Mouse (Mus musculus): ENCODE data around the gene Lamc3.

Gene Lamc3

DNA sequence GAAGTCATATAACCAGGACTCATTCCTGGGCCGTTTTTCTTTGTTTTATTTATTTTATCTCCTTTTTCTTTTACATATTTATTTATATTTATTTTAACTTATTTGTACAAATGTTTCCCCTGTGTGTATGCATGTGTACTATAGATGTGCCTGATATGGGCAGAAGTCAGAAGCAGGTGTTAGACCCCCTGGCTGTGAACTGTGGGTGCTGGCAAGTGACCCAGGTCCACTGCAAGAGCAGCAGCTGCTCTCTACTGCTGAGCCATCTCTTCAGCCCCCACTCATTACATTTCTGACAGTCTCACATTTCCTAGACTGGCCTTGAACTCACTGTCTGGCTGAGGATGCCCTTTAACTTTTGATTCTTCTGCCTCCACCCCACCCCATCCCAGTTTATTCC, 51.2 kb downstream of the Lamc3 start:
- DNase-seq: no peak

DNA sequence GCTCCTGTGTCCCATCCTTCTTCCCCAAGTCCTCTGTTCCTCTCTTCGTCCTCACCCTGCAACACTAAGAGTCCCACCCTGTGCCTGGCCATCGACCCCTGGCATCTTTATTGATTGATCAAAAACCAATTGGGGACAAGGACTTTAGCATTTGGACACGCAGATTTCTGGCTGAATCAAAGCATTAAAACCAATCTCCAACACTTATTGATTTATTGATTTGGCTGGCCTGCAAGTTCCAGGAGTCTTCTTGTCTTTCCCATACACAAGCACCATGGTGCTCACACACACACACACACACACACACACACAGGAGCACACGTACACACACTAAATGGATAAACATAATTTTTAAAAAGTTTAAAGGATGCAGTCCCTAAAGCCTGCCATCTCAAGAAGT, 55.9 kb downstream of the Lamc3 start:
- DNase-seq: no peak

DNA sequence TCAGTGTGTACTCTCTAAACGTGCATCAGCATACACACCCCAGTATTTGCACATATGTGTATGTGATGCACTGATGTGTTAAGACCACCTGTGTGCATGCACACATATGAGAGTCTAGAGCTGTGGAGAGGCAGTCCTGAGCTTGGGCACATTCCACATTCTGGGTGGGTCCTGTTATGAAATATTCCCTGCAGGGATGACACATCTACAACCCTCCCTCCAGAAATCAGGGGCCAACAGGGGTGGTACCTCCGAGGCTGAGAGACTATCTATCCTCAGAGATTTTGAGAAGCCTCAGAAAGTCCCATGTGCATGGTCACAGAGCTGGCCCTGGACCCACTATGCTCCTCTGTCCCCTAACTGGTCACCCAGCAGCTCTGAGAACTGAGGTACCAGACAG, 58.5 kb downstream of the Lamc3 start:
- DNase-seq: no peak

DNA sequence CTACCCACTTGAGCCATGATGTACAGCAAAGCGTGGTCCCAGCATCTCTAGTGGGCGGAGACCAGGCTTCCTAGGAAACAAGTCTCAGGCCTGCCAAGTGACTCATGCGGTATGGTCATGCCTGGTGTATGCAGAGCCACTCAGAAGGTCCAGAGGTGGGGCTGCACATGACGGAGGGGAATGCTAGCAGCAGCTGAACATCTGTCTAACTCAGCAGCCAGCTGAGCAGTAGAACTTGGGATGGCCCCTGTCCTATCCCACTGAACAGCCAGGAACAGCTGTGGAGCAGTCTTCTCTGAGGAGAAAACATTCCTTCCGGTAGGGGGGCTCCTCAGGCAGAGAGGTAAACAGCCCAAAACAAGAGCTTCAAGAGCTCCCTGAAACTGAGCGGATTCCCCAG, 61.3 kb downstream of the Lamc3 start:
- DNase-seq: no peak

DNA sequence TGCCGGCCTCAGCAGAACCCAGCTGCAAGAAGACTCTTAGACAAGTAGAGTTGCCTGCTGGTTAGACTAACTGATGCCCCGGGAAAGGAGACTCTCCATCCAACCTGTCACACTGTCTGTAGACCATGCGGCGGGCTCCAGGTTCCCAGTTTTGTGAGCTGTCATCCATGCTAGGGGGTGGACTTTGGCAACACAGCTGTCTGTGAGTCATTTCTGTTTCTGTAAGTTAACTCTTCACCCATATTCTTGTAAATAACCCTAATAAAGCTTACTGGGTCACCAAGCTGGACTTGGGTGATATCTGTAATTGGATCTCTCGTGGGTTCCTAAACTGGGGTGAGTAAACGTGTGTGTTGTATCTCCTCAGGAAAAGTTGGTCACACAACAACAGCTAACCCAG, 61.7 kb downstream of the Lamc3 start:
- no peak for DNase-seq

GRCm38 (mm10) chr2:31950058-31950871, 63.2 kb downstream of the Lamc3 start, which contains the start of gene Aif1l:
Aif1l (plus strand) TSS chr2:31950139.
- peak in 1 of 2 experiments; percentile 16 for DNase-seq

DNA sequence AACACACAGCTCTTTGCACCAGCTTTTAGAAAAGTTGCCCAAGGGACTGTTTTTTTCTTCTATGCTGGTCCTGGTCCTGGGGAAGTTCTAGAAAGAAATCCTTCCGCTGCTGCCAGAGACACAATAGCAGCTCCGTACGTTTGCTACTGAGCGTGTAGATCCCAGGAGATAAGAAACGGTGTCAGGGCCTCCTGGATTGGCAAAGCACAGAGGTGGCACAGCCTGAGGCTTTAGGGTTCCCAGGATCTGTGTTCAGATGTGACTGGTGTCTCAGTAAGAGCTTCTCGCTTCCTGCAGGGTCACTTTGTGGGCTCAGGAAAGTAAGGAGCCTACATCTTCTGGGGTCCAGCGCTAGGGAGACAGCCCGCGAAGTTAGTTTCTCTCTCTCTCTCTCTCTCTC, 63.9 kb downstream of the Lamc3 start:
- DNase-seq: no peak

DNA sequence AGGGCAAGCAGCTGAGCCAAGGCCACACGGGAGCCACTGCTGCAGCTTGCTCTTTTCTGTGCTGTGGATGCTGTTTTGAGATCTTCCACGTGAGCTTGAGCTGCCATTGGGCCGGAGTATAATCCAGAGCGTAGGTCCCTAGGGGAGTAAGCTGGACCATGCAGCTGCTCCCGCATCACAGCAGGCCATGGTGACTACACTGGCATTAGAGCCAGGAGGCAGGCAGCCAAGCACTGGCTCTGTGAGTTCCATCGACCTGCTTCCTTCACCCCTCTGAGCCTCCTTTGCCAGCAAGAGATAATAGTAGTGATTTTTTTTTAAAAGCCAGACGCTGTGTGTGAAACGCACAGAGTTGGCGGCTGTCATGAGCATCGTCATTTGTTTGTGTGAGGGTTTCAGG, 65.1 kb downstream of the Lamc3 start:
- DNase-seq: no peak

DNA sequence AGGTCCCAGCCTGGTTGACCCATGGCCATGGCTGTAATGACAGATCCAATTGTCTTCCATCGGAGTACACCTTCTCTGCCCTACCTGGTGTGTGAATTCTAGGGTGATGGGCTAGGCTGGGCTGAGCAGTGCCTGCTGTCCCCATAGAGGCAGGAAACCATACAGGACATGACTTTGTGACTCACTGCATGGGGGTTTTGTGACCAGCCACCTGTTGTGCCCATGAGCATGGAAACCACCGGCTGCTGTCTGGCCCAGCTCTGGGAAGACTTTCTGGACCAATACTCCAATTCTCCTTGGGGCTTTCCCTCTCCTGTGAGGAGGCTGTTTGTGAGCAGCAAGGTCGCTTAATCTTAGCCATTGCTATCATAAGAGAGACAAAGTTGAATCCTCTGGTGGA, 65.6 kb downstream of the Lamc3 start:
- no peak for DNase-seq

GRCm38 (mm10) chr2:31953687-31954086, 66.6 kb downstream of the Lamc3 start:
- no peak for DNase-seq

DNA sequence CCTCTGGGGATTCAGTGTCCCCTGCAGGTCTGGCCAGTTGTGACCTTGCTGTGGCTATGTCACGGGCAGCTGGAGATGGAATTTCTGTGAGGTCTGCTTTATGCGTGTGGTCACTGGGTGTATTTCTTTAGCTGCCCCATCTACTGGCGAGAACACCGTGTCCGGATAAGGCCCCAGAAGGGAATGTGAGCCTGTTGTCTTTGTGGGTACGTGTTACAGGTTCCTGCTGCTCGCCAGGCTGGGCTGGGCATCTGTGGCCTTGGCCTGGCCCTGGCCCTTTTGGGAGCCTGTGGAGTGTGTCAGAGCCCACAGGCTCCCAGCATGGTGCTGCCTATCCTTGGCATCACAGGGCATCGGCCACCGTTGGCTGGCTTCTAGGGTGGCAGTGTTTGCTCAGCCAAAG, 67.7 kb downstream of the Lamc3 start:
- peak; percentile 39 to 40 for DNase-seq

DNA sequence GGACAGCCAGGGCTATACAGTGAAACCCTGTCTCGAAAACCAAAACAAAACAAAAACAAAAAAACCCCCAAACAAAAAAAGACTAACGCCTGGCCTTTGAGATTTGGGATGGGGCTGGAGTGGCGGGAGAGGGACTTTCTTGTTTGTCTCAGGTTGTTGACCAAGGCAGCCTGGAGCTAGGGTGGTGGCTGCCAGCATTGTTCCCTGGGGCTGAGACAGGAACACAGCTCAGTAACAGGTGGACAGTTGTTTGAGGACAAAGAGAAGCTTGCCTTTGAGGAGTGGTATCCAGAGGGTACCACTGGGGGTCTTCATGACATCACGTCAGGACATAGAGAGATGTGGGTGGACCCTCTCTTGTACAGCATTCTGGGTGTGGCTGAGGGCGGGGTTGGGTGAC, 68.6 kb downstream of the Lamc3 start:
- DNase-seq: no peak

DNA sequence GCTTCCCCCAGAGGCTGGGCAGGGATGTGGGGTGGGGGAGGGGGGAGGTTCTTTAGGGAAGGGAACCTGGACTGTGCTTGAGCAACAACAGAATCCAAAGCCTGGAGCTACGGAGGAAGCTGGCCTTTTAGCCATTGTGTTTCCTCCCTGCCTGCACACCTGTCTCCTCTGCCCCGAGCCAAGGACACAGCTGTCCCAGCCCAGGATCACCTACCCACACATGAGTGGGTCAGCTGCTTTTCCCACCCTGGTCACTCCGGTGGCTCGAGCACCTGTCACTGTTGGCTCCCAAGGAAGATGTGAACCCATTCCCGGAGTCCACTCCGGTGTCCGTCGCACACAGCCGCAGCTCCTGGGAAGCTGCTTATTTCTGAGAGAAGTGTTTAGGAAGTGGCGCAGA, 70.1 kb downstream of the Lamc3 start:
- no peak for DNase-seq

GRCm38 (mm10) chr2:31960986-31961385, 73.9 kb downstream of the Lamc3 start:
- no peak for DNase-seq

DNA sequence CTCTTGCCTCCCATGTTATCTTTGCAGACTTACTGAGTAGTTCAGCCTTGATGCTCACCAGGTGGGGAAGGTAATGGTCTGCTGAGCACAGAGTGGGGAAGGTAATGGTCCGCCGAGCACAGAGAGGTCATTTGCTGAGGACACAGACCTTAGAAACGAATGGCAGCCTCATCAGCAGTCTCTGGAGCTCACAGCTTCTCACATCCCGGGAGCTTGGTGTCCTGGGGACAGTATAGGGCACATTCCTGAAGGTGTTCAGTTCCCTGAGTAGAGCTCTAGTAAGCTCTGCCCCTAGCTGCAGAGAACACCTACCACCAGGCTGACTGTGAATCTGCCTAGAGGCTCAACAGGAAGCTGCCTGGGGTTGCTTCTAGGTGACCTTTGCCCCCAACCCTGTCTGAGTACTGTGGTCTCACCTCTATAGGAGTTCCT, 74.7 kb downstream of the Lamc3 start:
- no peak for DNase-seq

GRCm38 (mm10) chr2:31962501-31963224, 75.6 kb downstream of the Lamc3 start:
- peak; percentile 52 to 56 for DNase-seq

GRCm38 (mm10) chr2:31963491-31963890, 76.4 kb downstream of the Lamc3 start:
- DNase-seq: peak; percentile 48 to 51

DNA sequence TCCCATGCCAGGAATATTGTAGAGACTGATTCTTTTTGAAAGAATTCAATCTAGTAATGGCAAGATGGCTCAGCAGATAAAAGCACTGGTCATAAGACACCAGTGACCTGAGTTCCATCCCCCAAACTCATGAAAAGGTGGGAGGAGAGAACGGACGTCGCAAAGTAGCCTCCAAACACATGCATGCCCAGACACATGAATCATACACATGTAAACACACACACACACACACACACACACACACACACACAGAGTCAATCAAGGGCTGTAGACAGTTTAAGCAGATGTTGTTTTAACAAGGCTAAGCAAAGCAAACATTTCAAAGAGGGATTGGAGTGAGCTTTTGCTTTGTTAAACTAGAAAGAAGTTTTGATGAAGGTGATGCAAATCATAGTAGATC, 77.1 kb downstream of the Lamc3 start:
- no peak for DNase-seq

DNA sequence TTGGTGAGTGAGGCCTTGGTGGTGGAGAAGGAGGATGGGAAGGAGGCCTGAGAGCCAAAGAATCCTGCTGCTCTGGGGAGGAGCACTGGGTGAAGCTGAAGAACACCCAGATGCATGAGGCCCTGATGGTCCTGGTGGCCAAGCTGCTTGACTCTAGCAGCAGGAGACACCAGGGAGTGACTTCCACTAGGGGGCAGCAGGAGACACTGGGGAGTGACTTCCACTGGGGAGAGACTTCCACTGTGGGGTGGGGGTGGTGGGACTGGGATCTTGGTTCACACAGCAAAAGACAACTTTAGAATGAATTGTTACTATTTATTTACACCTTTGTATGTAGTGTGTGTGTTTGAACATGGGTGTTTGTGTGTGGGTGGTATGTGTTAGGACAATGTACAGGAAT, 78.0 kb downstream of the Lamc3 start:
- DNase-seq: peak in 1 of 2 experiments; percentile 23

DNA sequence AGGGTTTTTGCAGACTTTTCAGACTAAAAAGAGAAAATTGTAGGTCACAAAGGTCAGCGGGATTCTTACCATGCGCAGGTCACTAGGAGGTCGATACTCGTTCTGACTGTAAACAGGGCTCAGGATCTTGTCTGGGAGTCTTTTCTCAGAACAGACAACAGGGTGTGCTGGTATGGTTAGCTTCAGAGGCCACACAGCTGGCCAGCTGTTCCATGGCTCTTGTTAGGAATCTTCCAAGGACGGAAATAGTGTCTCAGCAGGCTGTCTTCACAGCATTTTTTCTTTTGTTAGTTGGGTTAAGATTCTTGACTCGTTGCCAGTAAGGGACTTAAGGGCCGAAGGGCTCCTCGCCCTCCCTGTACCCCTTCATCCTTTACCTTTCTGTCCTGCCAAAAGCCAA, 79.7 kb downstream of the Lamc3 start:
- no peak for DNase-seq

- no peak for DNase-seq
Observed at GRCm38 (mm10) chr2:31972589-31972988, 85.5 kb downstream of the Lamc3 start.

- DNase-seq: peak; percentile 99 to 100
Observed at GRCm38 (mm10) chr2:31974141-31974808, 87.2 kb downstream of the Lamc3 start, which contains the start of gene Nup214. Nup214 (plus strand) TSS chr2:31974436.

DNA sequence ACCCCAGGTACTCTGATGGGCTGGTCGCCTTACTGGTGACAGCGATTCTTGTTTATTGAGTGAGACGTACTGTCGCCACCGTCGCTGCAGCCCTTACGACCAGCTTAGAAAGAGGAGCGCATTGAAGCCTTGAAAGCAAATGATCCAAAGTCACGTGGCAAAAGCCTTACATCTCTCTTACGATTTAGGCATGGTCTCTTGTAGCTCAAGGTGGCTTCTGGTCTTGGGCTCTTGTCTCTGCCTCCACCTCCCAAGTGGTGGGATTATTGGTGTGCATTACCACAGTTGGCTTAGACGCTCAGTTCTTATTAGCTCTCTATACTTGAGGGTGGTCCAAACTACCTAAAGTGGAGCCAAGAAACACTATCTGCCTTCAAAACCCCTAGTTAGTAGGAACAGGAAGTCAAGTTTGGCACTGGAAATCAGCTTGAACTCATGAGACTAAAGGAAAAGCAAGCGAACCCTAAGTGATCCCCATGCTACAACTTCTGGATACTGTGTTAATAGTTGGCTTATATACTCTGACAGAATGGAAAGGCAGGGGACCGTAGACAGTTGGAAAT, 87.8 kb downstream of the Lamc3 start:
- DNase-seq: no peak

Data from cerebellum, postnatal 36 days (tissue).